In the genomic region with DNA sequence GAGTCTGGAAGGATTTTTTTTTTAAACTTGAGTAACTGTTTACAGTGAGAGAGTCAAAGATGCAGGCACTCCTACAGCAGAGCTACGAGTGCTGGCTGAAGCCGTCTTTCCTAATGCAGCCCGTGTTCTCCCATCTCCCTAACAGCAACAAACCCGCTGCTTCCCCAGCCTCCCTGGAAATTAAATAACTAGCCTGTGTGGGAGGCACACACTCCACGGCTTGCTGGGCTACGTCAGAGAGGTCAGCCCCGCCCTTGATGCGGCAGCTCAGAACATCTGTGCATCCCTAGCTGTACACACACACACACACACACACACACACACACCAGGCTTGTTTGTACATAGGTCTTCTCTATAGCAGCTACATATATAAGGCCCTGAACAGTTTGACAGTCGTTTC, we compare ENCODE assay signal across 11 mouse cellular contexts. TPM values are rescaled to one million over a fixed set of nuclear protein-coding genes. Genes with fewer than 3 reads are reported as not detected.
A peak's percentile ranks its signal among the peaks of the same experiment; 100 is the strongest.
DNase-seq lines count a peak whose midpoint lies in the region; ATAC-seq and TF ChIP-seq lines count a peak whose summit lies in the region.
"Had no signal": no experiment of that assay in that cellular context is flagged by ENCODE, and none has a peak within 500 bp of the region (broad histone marks: within the 10 kb centered on the region; RNA-seq: fewer than 3 reads in every experiment).

No protein-coding gene starts in this region.

- no peaks in the 10 kb centered on the region for H3K9me3 ChIP-seq in embryonic facial prominence, embryonic 11.5 days (replicated peaks; ENCODE audit: control insufficient read depth, low read length)
- H3K9me3 ChIP-seq in embryonic facial prominence, embryonic 10.5 days = no peaks in the 10 kb centered on the region
- no peaks in the 10 kb centered on the region for H3K9me3 ChIP-seq in kidney, postnatal 0 days (replicated peaks; ENCODE audit: low read length)
- H3K9me3 ChIP-seq in embryonic facial prominence, embryonic 13.5 days = no peaks in the 10 kb centered on the region
- no peaks in the 10 kb centered on the region for H3K9me3 ChIP-seq in limb, embryonic 13.5 days
- H3K9me3 ChIP-seq: liver, embryonic 15.5 days had no signal

- H3K9ac ChIP-seq in embryonic facial prominence, embryonic 11.5 days (replicated peaks; ENCODE audit: low read length) = no peak overlapping the region
- no peak overlapping the region for H3K9ac ChIP-seq in kidney, postnatal 0 days (ENCODE audit: low read depth, low read length)
- no peak overlapping the region for H3K9ac ChIP-seq in embryonic facial prominence, embryonic 13.5 days
- H3K9ac ChIP-seq in limb, embryonic 13.5 days = no peak overlapping the region
- H3K9ac ChIP-seq: liver, embryonic 15.5 days had no signal

- no peak for ATAC-seq in embryonic facial prominence, embryonic 11.5 days (replicated peaks; ENCODE audit: insufficient number of reproducible peaks, low FRiP score, low TSS enrichment, low read depth)
- no peak; the same call in 1 of the 2 replicates for ATAC-seq in kidney, postnatal 0 days (replicated peaks; ENCODE audit: low FRiP score, low read depth)
- no peak for ATAC-seq in embryonic facial prominence, embryonic 13.5 days (ENCODE audit: insufficient number of reproducible peaks, insufficient read depth, low FRiP score, low TSS enrichment, low read depth)
- ATAC-seq in limb, embryonic 13.5 days (ENCODE audit: low FRiP score, low read depth) = no peak

- no peak for TF ChIP-seq CTCF in kidney, postnatal 0 days (IDR thresholded peaks at IDR 0.05; ENCODE audit: low read depth)

- peak; percentile 20 for DNase-seq in embryonic facial prominence, embryonic 11.5 days (ENCODE audit: low spot score)
- no peak for DNase-seq in embryonic facial prominence, embryonic 10.5 days (ENCODE audit: low spot score)
- peak; percentile 66 for DNase-seq in kidney, postnatal 0 days (ENCODE audit: low spot score)
- DNase-seq in kidney, postnatal 36 days = no peak
- DNase-seq in embryo, embryonic 11 days = no peak
- DNase-seq in urinary bladder, postnatal 14 days (ENCODE audit: low spot score) = no peak
- DNase-seq: cerebellum, adult 11-12 months had no signal

- no peak overlapping the region for H3K4me2 ChIP-seq in embryonic facial prominence, embryonic 11.5 days (ENCODE audit: low read depth, low read length)
- 0 out of 2 replicates have a peak overlapping the region, but pooled peaks have one; percentile 1 for H3K4me2 ChIP-seq in kidney, postnatal 0 days (ENCODE audit: low read length)
- H3K4me2 ChIP-seq in embryonic facial prominence, embryonic 13.5 days = peak overlapping the region; percentile 14; the same call in 1 of the 2 replicates
- H3K4me2 ChIP-seq in limb, embryonic 13.5 days (replicated peaks) = peak overlapping the region; percentile 20; the same call in 1 of the 2 replicates
- H3K4me2 ChIP-seq: liver, embryonic 15.5 days; midbrain, embryonic 11.5 days had no signal

- no peaks in the 10 kb centered on the region for H3K4me1 ChIP-seq in embryonic facial prominence, embryonic 11.5 days (ENCODE audit: control insufficient read depth, insufficient read depth, low read length)
- peaks cover 28% of the 10 kb centered on the region for H3K4me1 ChIP-seq in embryonic facial prominence, embryonic 10.5 days
- no peaks in the 10 kb centered on the region for H3K4me1 ChIP-seq in kidney, postnatal 0 days (replicated peaks; ENCODE audit: insufficient read depth, low read length)
- H3K4me1 ChIP-seq in embryonic facial prominence, embryonic 13.5 days = peaks cover 21% of the 10 kb centered on the region
- peaks cover 31% of the 10 kb centered on the region for H3K4me1 ChIP-seq in limb, embryonic 13.5 days
- H3K4me1 ChIP-seq: liver, embryonic 15.5 days had no signal

- no peaks in the 10 kb centered on the region for H3K36me3 ChIP-seq in embryonic facial prominence, embryonic 11.5 days (replicated peaks; ENCODE audit: control insufficient read depth, insufficient read depth, low read depth, low read length)
- no peaks in the 10 kb centered on the region for H3K36me3 ChIP-seq in embryonic facial prominence, embryonic 10.5 days (replicated peaks)
- H3K36me3 ChIP-seq in kidney, postnatal 0 days (ENCODE audit: insufficient read depth, low read length) = no peaks in the 10 kb centered on the region
- no peaks in the 10 kb centered on the region for H3K36me3 ChIP-seq in embryonic facial prominence, embryonic 13.5 days
- no peaks in the 10 kb centered on the region for H3K36me3 ChIP-seq in limb, embryonic 13.5 days
- H3K36me3 ChIP-seq: liver, embryonic 15.5 days had no signal

- H3K27ac ChIP-seq in embryonic facial prominence, embryonic 11.5 days (replicated peaks; ENCODE audit: low read depth, low read length) = no peak overlapping the region
- no peak overlapping the region for H3K27ac ChIP-seq in embryonic facial prominence, embryonic 10.5 days (replicated peaks)
- H3K27ac ChIP-seq in kidney, postnatal 0 days = no peak overlapping the region
- H3K27ac ChIP-seq in embryonic facial prominence, embryonic 13.5 days = no peak overlapping the region
- no peak overlapping the region for H3K27ac ChIP-seq in limb, embryonic 13.5 days
- H3K27ac ChIP-seq: liver, embryonic 15.5 days had no signal

- no peaks in the 10 kb centered on the region for H3K27me3 ChIP-seq in embryonic facial prominence, embryonic 11.5 days (ENCODE audit: control insufficient read depth, insufficient read depth, low read length)
- no peaks in the 10 kb centered on the region for H3K27me3 ChIP-seq in embryonic facial prominence, embryonic 10.5 days (replicated peaks; ENCODE audit: low read depth, poor library complexity, severe bottlenecking)
- no peaks in the 10 kb centered on the region for H3K27me3 ChIP-seq in kidney, postnatal 0 days (ENCODE audit: insufficient read depth, low read length)
- no peaks in the 10 kb centered on the region for H3K27me3 ChIP-seq in embryonic facial prominence, embryonic 13.5 days
- H3K27me3 ChIP-seq in limb, embryonic 13.5 days = no peaks in the 10 kb centered on the region
- H3K27me3 ChIP-seq: liver, embryonic 15.5 days had no signal

- H3K4me3 ChIP-seq in embryonic facial prominence, embryonic 11.5 days (ENCODE audit: low read depth, low read length) = no peak overlapping the region
- H3K4me3 ChIP-seq in embryonic facial prominence, embryonic 10.5 days = no peak overlapping the region
- no peak overlapping the region for H3K4me3 ChIP-seq in kidney, postnatal 0 days (replicated peaks; ENCODE audit: low read depth, low read length)
- no peak overlapping the region for H3K4me3 ChIP-seq in embryonic facial prominence, embryonic 13.5 days
- no peak overlapping the region for H3K4me3 ChIP-seq in limb, embryonic 13.5 days
- H3K4me3 ChIP-seq: liver, embryonic 15.5 days had no signal

- 43% methylated on average over 9 of the region's 9 CpGs for WGBS in embryonic facial prominence, embryonic 11.5 days
- WGBS in embryonic facial prominence, embryonic 10.5 days = 55% methylated on average over 9 of the region's 9 CpGs
- whole genome bisulfite sequencing in kidney, postnatal 0 days = 23% methylated on average over 9 of the region's 9 CpGs
- WGBS in embryonic facial prominence, embryonic 13.5 days = 37% methylated on average over 9 of the region's 9 CpGs
- 33% methylated on average over 9 of the region's 9 CpGs for WGBS in limb, embryonic 13.5 days

RNA-seq across cellular contexts. Expression of a gene that starts 22.9 kb away (rescaled TPM):
- 3.7 and 4.9 TPM in 2 replicates for polyA plus RNA-seq in embryonic facial prominence, embryonic 11.5 days (2014; fragmentation: Nextera tagmentation; extraction: Ambion mirVana)
- 4.0 and 5.0 TPM in 2 replicates for polyA plus RNA-seq in embryonic facial prominence, embryonic 10.5 days (2016; fragmentation: Nextera tagmentation; extraction: Ambion mirVana)
- polyA plus RNA-seq in kidney, postnatal 0 days (2015; fragmentation: Nextera tagmentation; extraction: Ambion mirVana) = 4.5 and 5.3 TPM in 2 replicates
- 10.9 and 11.0 TPM in 2 replicates for polyA plus RNA-seq in embryonic facial prominence, embryonic 13.5 days (2015; fragmentation: Nextera tagmentation; extraction: Ambion mirVana)
- polyA plus RNA-seq in limb, embryonic 13.5 days (2015; fragmentation: Nextera tagmentation; extraction: Ambion mirVana) = 10.9 and 11.0 TPM in 2 replicates

Comparison
In these comparisons a context has a peak if more than half of its experiments do, and no peak if none do; other contexts are left out.
1. DNase-seq: peak in embryonic facial prominence, embryonic 11.5 days (single experiment) and kidney, postnatal 0 days (single experiment); none in embryonic facial prominence, embryonic 10.5 days (single experiment), kidney, postnatal 36 days (0 of 2), embryo, embryonic 11 days (single experiment) and urinary bladder, postnatal 14 days (single experiment).